9 mouse cellular contexts compared by ENCODE assay signal in genomic region chr4:105151911-105152690, GRCm38 (mm10). TPM values are rescaled to one million over a fixed set of nuclear protein-coding genes. Genes with fewer than 3 reads are reported as not detected.
DNase-seq lines count a peak whose midpoint lies in the region; ATAC-seq and TF ChIP-seq lines count a peak whose summit lies in the region.
"Had no signal": no experiment of that assay in that cellular context is flagged by ENCODE, and none has a peak within 500 bp of the region (broad histone marks: within the 10 kb centered on the region; RNA-seq: fewer than 3 reads in every experiment).

No protein-coding gene starts in this region.

- TF ChIP-seq POLR2A in brain, embryonic 14.5 days (IDR thresholded peaks at IDR 0.05; ENCODE audit: borderline replicate concordance, extremely low read depth, insufficient read depth, insufficient read length, poor library complexity, severe bottlenecking): no peak
- no peak for TF ChIP-seq POLR2A in small intestine, adult 2 months (IDR thresholded peaks at IDR 0.05; ENCODE audit: low read depth, low read length)

- TF ChIP-seq CTCF in brain, embryonic 14.5 days (IDR thresholded peaks at IDR 0.05; ENCODE audit: borderline replicate concordance, extremely low read depth, insufficient read depth, insufficient read length): peak; percentile 89
- TF ChIP-seq CTCF in small intestine, adult 2 months (IDR thresholded peaks at IDR 0.05; ENCODE audit: extremely low read depth, insufficient read length, insufficient replicate concordance, low read depth, low read length): peak; percentile 29; the same call in 1 of the 2 replicates

- no peak overlapping the region for H3K27ac ChIP-seq in heart, embryonic 12.5 days (ENCODE audit: poor library complexity, severe bottlenecking)
- no peak overlapping the region for H3K27ac ChIP-seq in forebrain, embryonic 13.5 days
- no peak overlapping the region for H3K27ac ChIP-seq in small intestine, adult 2 months (ENCODE audit: insufficient read depth, low read depth, low read length)
- H3K27ac ChIP-seq: limb, embryonic 15.5 days had no signal

- 42% methylated on average over 14 of the region's 14 CpGs for WGBS in heart, embryonic 12.5 days
- WGBS in forebrain, embryonic 13.5 days: 41% methylated on average over 14 of the region's 14 CpGs
- WGBS in small intestine, adult 2 months: 52% methylated on average over 14 of the region's 14 CpGs

- H3K9ac ChIP-seq in heart, embryonic 12.5 days: no peak overlapping the region
- no peak overlapping the region for H3K9ac ChIP-seq in forebrain, embryonic 13.5 days
- H3K9ac ChIP-seq: limb, embryonic 15.5 days had no signal

- H3K27me3 ChIP-seq in heart, embryonic 12.5 days (replicated peaks): peaks cover 9% of the 10 kb centered on the region; the same call in 1 of the 2 replicates
- H3K27me3 ChIP-seq in forebrain, embryonic 13.5 days: no peaks in the 10 kb centered on the region
- H3K27me3 ChIP-seq in small intestine, adult 2 months (ENCODE audit: control insufficient read depth, insufficient read depth, low read length): no peaks in the 10 kb centered on the region
- H3K27me3 ChIP-seq: limb, embryonic 15.5 days had no signal

- H3K36me3 ChIP-seq in heart, embryonic 12.5 days: no peaks in the 10 kb centered on the region
- no peaks in the 10 kb centered on the region for H3K36me3 ChIP-seq in forebrain, embryonic 13.5 days (ENCODE audit: poor library complexity, severe bottlenecking)
- H3K36me3 ChIP-seq in small intestine, adult 2 months (ENCODE audit: control insufficient read depth, insufficient read depth, low read length): no peaks in the 10 kb centered on the region
- H3K36me3 ChIP-seq: limb, embryonic 15.5 days had no signal

- no peak overlapping the region for H3K4me2 ChIP-seq in heart, embryonic 12.5 days
- no peak overlapping the region for H3K4me2 ChIP-seq in forebrain, embryonic 13.5 days
- H3K4me2 ChIP-seq: limb, embryonic 15.5 days had no signal

- peak; percentile 96 for DNase-seq in heart, adult 11 months
- DNase-seq in brain, embryonic 14.5 days (ENCODE audit: low read depth): peak; percentile 94
- peak; percentile 83 for DNase-seq in heart, postnatal 4 days
- peak; percentile 47 to 72 for DNase-seq in layer of hippocampus, postnatal 25 days (ENCODE audit: extremely low spot score in 1 of 2, low spot score in 1 of 2)

- ATAC-seq in heart, embryonic 12.5 days (ENCODE audit: insufficient number of reproducible peaks, low FRiP score): no peak
- ATAC-seq in forebrain, embryonic 13.5 days: peak; percentile 81
- peak; percentile 82 for ATAC-seq in megakaryocyte progenitor cell, adult 5-6 weeks (replicated peaks; ENCODE audit: poor library complexity)

- no peaks in the 10 kb centered on the region for H3K9me3 ChIP-seq in heart, embryonic 12.5 days (replicated peaks)
- no peaks in the 10 kb centered on the region for H3K9me3 ChIP-seq in forebrain, embryonic 13.5 days (replicated peaks)
- H3K9me3 ChIP-seq: limb, embryonic 15.5 days had no signal

- no peak overlapping the region for H3K4me3 ChIP-seq in heart, embryonic 12.5 days
- no peak overlapping the region for H3K4me3 ChIP-seq in forebrain, embryonic 13.5 days
- no peak overlapping the region for H3K4me3 ChIP-seq in small intestine, adult 2 months (ENCODE audit: low read depth, low read length)
- H3K4me3 ChIP-seq: limb, embryonic 15.5 days had no signal

- no peaks in the 10 kb centered on the region for H3K4me1 ChIP-seq in heart, embryonic 12.5 days (replicated peaks)
- H3K4me1 ChIP-seq in forebrain, embryonic 13.5 days: no peaks in the 10 kb centered on the region
- no peaks in the 10 kb centered on the region for H3K4me1 ChIP-seq in small intestine, adult 2 months (ENCODE audit: control insufficient read depth, insufficient read depth, insufficient read length, low read length)

RNA-seq across cellular contexts. Expression of gene Plpp3, which starts 5.0 kb away (rescaled TPM):
- 28.6 and 30.3 TPM in 2 replicates for polyA plus RNA-seq in heart, embryonic 12.5 days (2016; fragmentation: Nextera tagmentation; extraction: Ambion mirVana)
- 58.9 and 61.5 TPM in 2 replicates for polyA plus RNA-seq in brain, embryonic 14.5 days (2012; rRNA removed)
- polyA plus RNA-seq in forebrain, embryonic 13.5 days (2015; fragmentation: Nextera tagmentation; extraction: Ambion mirVana): 85.7 and 87.9 TPM in 2 replicates
- 10 to 100 TPM; 46.0 to 47.7 TPM for total RNA-seq in heart, postnatal 4 days (2021)
- total RNA-seq in layer of hippocampus, postnatal 25 days (2021): 100 to 1,000 TPM; 202 to 209 TPM
- 0.34 TPM in 1 of 2 replicates, not detected in the other for total RNA-seq in megakaryocyte progenitor cell, adult 5-6 weeks (2015)
- total RNA-seq in megakaryocyte progenitor cell, adult 5-6 weeks (2017): 0.14 TPM in 1 of 2 replicates, not detected in the other
- polyA plus RNA-seq in small intestine, adult 2 months (2012; rRNA removed): 29.8 and 48.5 TPM in 2 replicates

RNA-seq across cellular contexts. Expression of gene Prkaa2, which starts 42.4 kb away (rescaled TPM):
- polyA plus RNA-seq in heart, embryonic 12.5 days (2016; fragmentation: Nextera tagmentation; extraction: Ambion mirVana): 48.2 and 53.1 TPM in 2 replicates
- polyA plus RNA-seq in brain, embryonic 14.5 days (2012; rRNA removed): 8.5 and 11.8 TPM in 2 replicates
- 6.2 and 7.1 TPM in 2 replicates for polyA plus RNA-seq in forebrain, embryonic 13.5 days (2015; fragmentation: Nextera tagmentation; extraction: Ambion mirVana)
- 10 to 100 TPM; 88.5 to 89.9 TPM for total RNA-seq in heart, postnatal 4 days (2021)
- 10 to 100 TPM; 16.3 to 18.6 TPM for total RNA-seq in layer of hippocampus, postnatal 25 days (2021)
- 0.20 and 0.42 TPM in 2 replicates for total RNA-seq in megakaryocyte progenitor cell, adult 5-6 weeks (2015)
- 0.03 TPM in 1 of 2 replicates, not detected in the other for total RNA-seq in megakaryocyte progenitor cell, adult 5-6 weeks (2017)
- 1.0 and 1.2 TPM in 2 replicates for polyA plus RNA-seq in small intestine, adult 2 months (2012; rRNA removed)
